8 mouse cellular contexts compared by ENCODE assay signal in the genomic region with DNA sequence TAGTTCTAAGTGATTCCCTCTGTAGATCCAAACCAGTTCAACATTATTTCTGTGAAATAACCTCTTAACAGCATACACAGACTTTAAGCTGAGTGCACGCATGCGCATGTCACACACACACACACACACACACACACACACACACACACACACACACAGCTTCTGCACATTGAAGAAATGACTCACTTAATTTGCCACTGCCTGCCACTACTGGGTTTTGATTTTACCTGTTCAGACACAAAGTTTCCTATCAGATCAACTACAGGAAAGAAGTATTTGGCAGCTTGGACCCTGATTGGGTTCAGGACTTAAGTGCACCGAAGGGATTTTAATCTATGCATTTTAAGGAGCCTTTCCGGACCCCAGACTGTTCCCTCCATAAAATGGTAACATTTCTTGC. TPM values are rescaled to one million over a fixed set of nuclear protein-coding genes. Genes with fewer than 3 reads are reported as not detected.
DNase-seq lines count a peak whose midpoint lies in the region; ATAC-seq and TF ChIP-seq lines count a peak whose summit lies in the region.

No protein-coding gene starts in this region.

- TF ChIP-seq CTCF in midbrain, postnatal 0 days (IDR thresholded peaks at IDR 0.05): no peak

- H3K9ac ChIP-seq in embryonic facial prominence, embryonic 12.5 days: no peak overlapping the region
- no peak overlapping the region for H3K9ac ChIP-seq in intestine, embryonic 15.5 days
- 0 out of 2 replicates have a peak overlapping the region, but pooled peaks have one; percentile 54 for H3K9ac ChIP-seq in midbrain, postnatal 0 days (replicated peaks; ENCODE audit: low read length, poor library complexity, severe bottlenecking)

- peak overlapping the region; percentile 66; the same call in 1 of the 2 replicates for H3K4me3 ChIP-seq in embryonic facial prominence, embryonic 12.5 days
- H3K4me3 ChIP-seq in intestine, embryonic 15.5 days (replicated peaks): no peak overlapping the region
- peak overlapping the region; percentile 60 for H3K4me3 ChIP-seq in midbrain, postnatal 0 days (ENCODE audit: low read depth, low read length)

- H3K36me3 ChIP-seq in embryonic facial prominence, embryonic 12.5 days: no peaks in the 10 kb centered on the region
- no peaks in the 10 kb centered on the region for H3K36me3 ChIP-seq in intestine, embryonic 15.5 days
- H3K36me3 ChIP-seq in midbrain, postnatal 0 days (ENCODE audit: insufficient read depth, low read length): no peaks in the 10 kb centered on the region

- whole genome bisulfite sequencing in embryonic facial prominence, embryonic 12.5 days: 55% methylated on average over 4 of the region's 4 CpGs
- WGBS in intestine, embryonic 15.5 days: 62% methylated on average over 4 of the region's 4 CpGs
- WGBS in midbrain, postnatal 0 days: 42% methylated on average over 4 of the region's 4 CpGs

- ATAC-seq in embryonic facial prominence, embryonic 12.5 days (ENCODE audit: insufficient number of reproducible peaks, insufficient read depth, low FRiP score, low TSS enrichment): no peak
- ATAC-seq in intestine, embryonic 15.5 days: no peak
- ATAC-seq in midbrain, postnatal 0 days (ENCODE audit: low FRiP score): no peak

- no peaks in the 10 kb centered on the region for H3K9me3 ChIP-seq in embryonic facial prominence, embryonic 12.5 days
- H3K9me3 ChIP-seq in intestine, embryonic 15.5 days: no peaks in the 10 kb centered on the region
- H3K9me3 ChIP-seq in midbrain, postnatal 0 days (ENCODE audit: low read length): no peaks in the 10 kb centered on the region

- peak; percentile 26 for DNase-seq in layer of hippocampus, adult 11-12 months (ENCODE audit: low spot score)
- no peak for DNase-seq in layer of hippocampus, postnatal 36 days
- DNase-seq in midbrain, postnatal 0 days (ENCODE audit: low spot score): no peak
- no peak for DNase-seq in cerebellum, postnatal 10 days
- no peak for DNase-seq in layer of hippocampus, adult 9-11 months
- no peak for DNase-seq in layer of hippocampus, adult 8-10 months (ENCODE audit: low spot score in 2 of 2)

- peak overlapping the region; percentile 96 for H3K4me2 ChIP-seq in embryonic facial prominence, embryonic 12.5 days (replicated peaks)
- peak overlapping the region; percentile 95 for H3K4me2 ChIP-seq in intestine, embryonic 15.5 days (replicated peaks)
- peak overlapping the region; percentile 88 for H3K4me2 ChIP-seq in midbrain, postnatal 0 days (ENCODE audit: low read depth, low read length, poor library complexity, severe bottlenecking)

- peaks cover 41% of the 10 kb centered on the region for H3K27me3 ChIP-seq in embryonic facial prominence, embryonic 12.5 days
- peaks cover 8% of the 10 kb centered on the region for H3K27me3 ChIP-seq in intestine, embryonic 15.5 days (replicated peaks)
- no peaks in the 10 kb centered on the region for H3K27me3 ChIP-seq in midbrain, postnatal 0 days (ENCODE audit: insufficient read depth, low read length)

- H3K4me1 ChIP-seq in embryonic facial prominence, embryonic 12.5 days: peaks cover 14% of the 10 kb centered on the region; the same call in 1 of the 2 replicates
- H3K4me1 ChIP-seq in intestine, embryonic 15.5 days (replicated peaks): peaks cover 13% of the 10 kb centered on the region
- H3K4me1 ChIP-seq in midbrain, postnatal 0 days (ENCODE audit: insufficient read depth, low read length): no peaks in the 10 kb centered on the region

- H3K27ac ChIP-seq in embryonic facial prominence, embryonic 12.5 days: no peak overlapping the region
- H3K27ac ChIP-seq in intestine, embryonic 15.5 days: no peak overlapping the region
- H3K27ac ChIP-seq in midbrain, postnatal 0 days (ENCODE audit: low read depth, low read length): peak overlapping the region; percentile 52

RNA-seq across cellular contexts. Expression of gene Fam81a, which starts 2.0 kb away (rescaled TPM):
- 10 to 100 TPM; 91.2 to 97.8 TPM for total RNA-seq in layer of hippocampus, postnatal 36 days (2021)
- polyA plus RNA-seq in embryonic facial prominence, embryonic 12.5 days (2016; fragmentation: Nextera tagmentation; extraction: Ambion mirVana): 3.2 and 4.1 TPM in 2 replicates
- 7.1 and 10.9 TPM in 2 replicates for polyA plus RNA-seq in intestine, embryonic 15.5 days (2015; fragmentation: Nextera tagmentation; extraction: Ambion mirVana)
- total RNA-seq in midbrain, postnatal 0 days (2014; rRNA removed): 8.5 and 10.7 TPM in 2 replicates
- 9.8 and 11.8 TPM in 2 replicates for polyA plus RNA-seq in midbrain, postnatal 0 days (2015; fragmentation: Nextera tagmentation; extraction: Ambion mirVana)
- 100 to 1,000 TPM in 1 of 4 experiments, 10 to 100 TPM in 3; 91.7 to 101 (median 94.0) TPM for total RNA-seq in layer of hippocampus, adult 8-10 months (2022)
